Mouse (Mus musculus): Measurements from ENCODE around the gene Nt5dc1. TPM values are rescaled to one million over a fixed set of nuclear protein-coding genes. Genes with fewer than 3 reads are reported as not detected.

The Nt5dc1 gene
- polyA plus RNA-seq, 1 experiment from 2014 or later = 8.5 TPM

Other genes starting within 250 kb of the Nt5dc1 start
- 37.9 and 38.7 TPM in 2 replicates for gene Dse, start 210.8 kb downstream of the Nt5dc1 start, polyA plus RNA-seq (2015; fragmentation: Nextera tagmentation; extraction: Ambion mirVana)
- gene Tspyl1, start 136.4 kb downstream of the Nt5dc1 start, polyA plus RNA-seq (2015; fragmentation: Nextera tagmentation; extraction: Ambion mirVana) = 82.9 and 91.2 TPM in 2 replicates
- gene Tspyl4, start 121.1 kb downstream of the Nt5dc1 start, polyA plus RNA-seq (2015; fragmentation: Nextera tagmentation; extraction: Ambion mirVana) = 26.8 and 30.6 TPM in 2 replicates
- 0.26 and 0.42 TPM in 2 replicates for gene Col10a1, start 28.6 kb downstream of the Nt5dc1 start, polyA plus RNA-seq (2015; fragmentation: Nextera tagmentation; extraction: Ambion mirVana)
- gene Frk, start 64.8 kb upstream of the Nt5dc1 start, polyA plus RNA-seq (2015; fragmentation: Nextera tagmentation; extraction: Ambion mirVana) = 15.6 and 18.0 TPM in 2 replicates

Measured in embryonic facial prominence, embryonic 13.5 days (tissue).